Mouse (Mus musculus) forebrain, embryonic 14.5 days (tissue): ENCODE data around the gene Spag7. TPM values are rescaled to one million over a fixed set of nuclear protein-coding genes. Genes with fewer than 3 reads are reported as not detected.
A peak's percentile ranks its signal among the peaks of the same experiment; 100 is the strongest.

Experiments used
- ATAC-seq: fragments of 200-750 bp; cut with Nextera tagmentation; 2 replicates; pipeline ENCODE4 v1.8.0; 2017; ENCODE audit warnings: mild to moderate bottlenecking, moderate library complexity
- DNase-seq: peaks from one replicate; pipeline ENCODE4 v3.0.0-alpha.2; 2015; ENCODE audit warnings: low spot score
- H3K27ac ChIP-seq: fragments of 300-500 bp; sonication (generic); 2 replicates; pipeline ENCODE4 v1.5.1; 2014; ENCODE audit warnings: low read depth, mild to moderate bottlenecking, control low read depth, low read length, moderate library complexity
- H3K27me3 ChIP-seq: fragments of 300-500 bp; sonication (generic); replicated peaks from 2 replicates; pipeline ENCODE4 v1.6.1; 2014; ENCODE audit warnings: low read length, control low read depth, mixed read lengths; ENCODE audit not compliant: control insufficient read depth, insufficient read depth
- H3K36me3 ChIP-seq: fragments of 300-500 bp; sonication (generic); 2 replicates; pipeline ENCODE4 v1.6.1; 2014; ENCODE audit warnings: low read length, control low read depth; ENCODE audit not compliant: control insufficient read depth, insufficient read depth
- H3K4me1 ChIP-seq: fragments of 300-500 bp; sonication (generic); 2 replicates; pipeline ENCODE4 v1.6.1; 2014; ENCODE audit warnings: antibody characterized with exemption, low read length, control low read depth; ENCODE audit not compliant: control insufficient read depth, insufficient read depth
- H3K4me2 ChIP-seq: fragments of 300-500 bp; sonication (generic); 2 replicates; pipeline ENCODE4 v1.6.1; 2014; ENCODE audit warnings: mild to moderate bottlenecking, control low read depth, low read length
- H3K4me3 ChIP-seq: fragments of 300-500 bp; sonication (generic); 2 replicates; pipeline ENCODE4 v1.5.1; 2014; ENCODE audit warnings: low read depth, low read length, control low read depth
- H3K9ac ChIP-seq: fragments of 300-500 bp; sonication (generic); 2 replicates; pipeline ENCODE4 v1.6.1; 2014; ENCODE audit warnings: mild to moderate bottlenecking, low read length, control low read depth, moderate library complexity
- H3K9me3 ChIP-seq: fragments of 300-500 bp; sonication (generic); replicated peaks from 2 replicates; pipeline ENCODE4 v1.6.1; 2016; ENCODE audit warnings: low read length, control low read depth, mixed read lengths; ENCODE audit not compliant: control insufficient read depth
- WGBS: fragments of 180-500 bp; shearing (Covaris S2); extraction: QIAGEN DNeasy Blood & Tissue Kit; methylation state at CpG from one replicate; pipeline ENCODE4 v1.1.7; 2014; 5-methylcytosine and 5-hydroxymethylcytosine counted together
- polyA plus RNA-seq: library from polyadenylated mRNA; unstranded; fragments of >200 nt; fragmentation: Nextera tagmentation; extraction: Ambion mirVana; gene quantifications from 2 replicates; pipeline ENCODE4 v1.2.1, GENCODE M21; 2014

The Spag7 gene
- polyA plus RNA-seq, 1 experiment from 2014 or later, result 65.4 TPM

GRCm38 (mm10) chr11:70630129-70630528 is 39.1 kb downstream of the Spag7 start:
- no peak for DNase-seq
- WGBS, result 70% methylated on average over 7 of the region's 7 CpGs
- Histone ChIP-seq H3K36me3 (no peaks in the 10 kb centered on the region), H3K9me3 (no peaks in the 10 kb centered on the region), H3K4me3 (no peak overlapping the region), H3K27ac (no peak overlapping the region), H3K9ac (no peak overlapping the region), H3K27me3 (no peaks in the 10 kb centered on the region), H3K4me2 (no peak overlapping the region), H3K4me1 (no peaks in the 10 kb centered on the region)
- ATAC-seq, result no peak

- H3K27me3 ChIP-seq, result no peaks in the 10 kb centered on the region
- H3K4me1 ChIP-seq, result no peaks in the 10 kb centered on the region
- no peak for DNase-seq
- H3K9ac ChIP-seq, result no peak overlapping the region
- no peak overlapping the region for H3K4me3 ChIP-seq
- no peak for ATAC-seq
- H3K9me3 ChIP-seq, result no peaks in the 10 kb centered on the region
- 58% methylated on average over 5 of the region's 5 CpGs for WGBS
- no peaks in the 10 kb centered on the region for H3K36me3 ChIP-seq
- no peak overlapping the region for H3K27ac ChIP-seq
- H3K4me2 ChIP-seq, result no peak overlapping the region
These were observed 39.7 kb downstream of the Spag7 start for GRCm38 (mm10) chr11:70629557-70629956.

- Histone ChIP-seq H3K27me3 (no peaks in the 10 kb centered on the region), H3K4me2 (no peak overlapping the region), H3K9ac (no peak overlapping the region), H3K4me1 (no peaks in the 10 kb centered on the region), H3K4me3 (no peak overlapping the region), H3K9me3 (no peaks in the 10 kb centered on the region), H3K36me3 (no peaks in the 10 kb centered on the region), H3K27ac (no peak overlapping the region)
- ATAC-seq (no peak), DNase-seq (no peak)
- WGBS, result 79% methylated on average over 2 of the region's 2 CpGs
These were observed 40.8 kb downstream of the Spag7 start for GRCm38 (mm10) chr11:70628431-70628830.

GRCm38 (mm10) chr11:70626877-70627276 is 42.3 kb downstream of the Spag7 start:
- no peaks in the 10 kb centered on the region for H3K4me1 ChIP-seq
- no peaks in the 10 kb centered on the region for H3K9me3 ChIP-seq
- H3K27me3 ChIP-seq, result no peaks in the 10 kb centered on the region
- ATAC-seq, result no peak
- H3K9ac ChIP-seq, result no peak overlapping the region
- H3K4me2 ChIP-seq, result no peak overlapping the region
- DNase-seq, result no peak
- H3K27ac ChIP-seq, result no peak overlapping the region
- H3K36me3 ChIP-seq, result no peaks in the 10 kb centered on the region
- no peak overlapping the region for H3K4me3 ChIP-seq
- WGBS, result 77% methylated on average over 4 of the region's 4 CpGs

GRCm38 (mm10) chr11:70625473-70625872 is 43.7 kb downstream of the Spag7 start:
- no peak overlapping the region for H3K9ac ChIP-seq
- no peak overlapping the region for H3K27ac ChIP-seq
- no peaks in the 10 kb centered on the region for H3K4me1 ChIP-seq
- H3K4me3 ChIP-seq, result no peak overlapping the region
- 47% methylated on average over 4 of the region's 4 CpGs for WGBS
- peak; percentile 64 for DNase-seq
- no peaks in the 10 kb centered on the region for H3K36me3 ChIP-seq
- no peaks in the 10 kb centered on the region for H3K27me3 ChIP-seq
- no peaks in the 10 kb centered on the region for H3K9me3 ChIP-seq
- no peak overlapping the region for H3K4me2 ChIP-seq
- ATAC-seq, result no peak

- DNase-seq, result no peak
- WGBS, result 84% methylated on average over 10 of the region's 10 CpGs
- H3K4me3 ChIP-seq, result no peak overlapping the region
- no peak overlapping the region for H3K27ac ChIP-seq
- H3K36me3 ChIP-seq, result no peaks in the 10 kb centered on the region
- no peaks in the 10 kb centered on the region for H3K27me3 ChIP-seq
- no peak overlapping the region for H3K4me2 ChIP-seq
- H3K9ac ChIP-seq, result no peak overlapping the region
- H3K4me1 ChIP-seq, result no peaks in the 10 kb centered on the region
- no peak for ATAC-seq
- H3K9me3 ChIP-seq, result no peaks in the 10 kb centered on the region
These were observed 46.0 kb downstream of the Spag7 start for GRCm38 (mm10) chr11:70623053-70623742.

- H3K27ac ChIP-seq, result no peak overlapping the region
These were observed 47.0 kb downstream of the Spag7 start for GRCm38 (mm10) chr11:70621972-70622814.

GRCm38 (mm10) chr11:70619101-70619500 is 50.1 kb downstream of the Spag7 start, which contains the start of gene Chrne:
TSS of gene Chrne (minus strand) at chr11:70619216.
- DNase-seq (no peak), ATAC-seq (no peak)
- Histone ChIP-seq H3K4me1 (0 out of 2 replicates have a peak, but pooled peaks cover 6% of the 10 kb centered on the region), H3K9me3 (no peaks in the 10 kb centered on the region), H3K9ac (no peak within 1 kb of the TSS), H3K4me3 (no peak within 1 kb of the TSS), H3K27me3 (no peaks in the 10 kb centered on the region), H3K36me3 (no peaks in the 10 kb centered on the region), H3K27ac (no peak within 1 kb of the TSS), H3K4me2 (no peak within 1 kb of the TSS)
- 72% methylated on average over 1 of the region's 1 CpGs for WGBS

More at GRCm38 (mm10) chr11:70621972-70622814, 47.0 kb downstream of the Spag7 start:
- no peak overlapping the region for H3K4me2 ChIP-seq
- no peak overlapping the region; the same call in 1 of the 2 replicates for H3K9ac ChIP-seq
- ATAC-seq, result no peak
- no peaks in the 10 kb centered on the region for H3K27me3 ChIP-seq
- H3K9me3 ChIP-seq, result no peaks in the 10 kb centered on the region
- no peaks in the 10 kb centered on the region for H3K4me1 ChIP-seq
- DNase-seq, result no peak
- H3K36me3 ChIP-seq, result no peaks in the 10 kb centered on the region
- 46% methylated on average over 7 of the region's 7 CpGs for WGBS
- H3K4me3 ChIP-seq, result no peak overlapping the region
